Mouse (Mus musculus) embryo, embryonic 11.5 days (tissue): ENCODE measurements around the gene Ddx19a.
"Not testable (repeated sequence)": the region's sequence is repeated elsewhere in the genome, so short reads cannot be mapped to it uniquely, and the experiment has no call there.

Experiments used
- DNase-seq: peaks from one replicate; pipeline ENCODE4 v3.0.0-alpha.2; 2012; ENCODE audit warnings: low read depth, low spot score

The Ddx19a gene

GRCm38 (mm10) chr8:110997547-110998531 is at the start of gene Ddx19a:
Gene Ddx19a, minus strand, starts transcription at chr8:110997800.
- DNase-seq: peak; percentile 77

- DNase-seq: no peak
Measured at GRCm38 (mm10) chr8:111044003-111044734, 46.6 kb upstream of the Ddx19a start.

DNA sequence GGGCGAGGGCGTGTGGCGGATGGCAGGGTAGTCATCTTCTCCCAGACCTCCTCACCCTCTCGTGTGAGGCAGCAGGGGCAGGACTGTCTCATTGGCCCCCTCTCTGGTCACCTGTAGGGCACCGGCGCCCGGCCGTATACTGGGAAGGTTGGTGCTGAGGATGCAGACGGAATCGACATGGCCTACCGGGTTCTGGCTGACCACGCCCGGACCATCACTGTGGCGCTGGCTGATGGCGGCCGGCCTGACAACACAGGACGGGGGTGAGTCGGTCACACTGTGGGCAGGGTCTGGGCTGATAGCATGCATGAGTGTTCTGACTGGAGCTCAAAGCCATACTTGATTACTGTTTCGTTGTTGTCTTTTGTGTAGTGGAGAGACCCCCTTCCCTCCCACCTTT is 44.9 kb upstream of the Ddx19a start:
- no peak for DNase-seq

GRCm38 (mm10) chr8:111036591-111036990 is 39.0 kb upstream of the Ddx19a start:
- DNase-seq: no peak

DNA sequence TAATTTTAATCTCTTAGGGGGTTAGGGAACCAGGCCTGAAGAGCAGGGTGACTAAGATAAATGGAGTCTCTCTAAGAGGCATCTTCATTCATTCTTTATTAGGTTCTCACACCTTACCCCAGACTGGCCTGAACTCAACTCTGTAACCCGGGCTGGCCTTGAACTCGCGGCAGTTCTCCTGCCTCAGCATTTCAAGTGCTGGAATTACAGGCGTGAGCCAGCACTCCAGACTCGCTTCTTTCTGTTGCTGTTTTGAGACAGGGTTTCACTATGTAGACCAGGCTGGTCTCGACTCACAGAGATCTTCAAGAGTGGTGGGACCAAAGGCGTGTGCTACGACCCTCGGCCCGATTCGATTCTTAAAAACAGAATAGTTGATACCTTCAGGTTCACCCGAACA is 36.7 kb upstream of the Ddx19a start:
- no peak for DNase-seq

DNA sequence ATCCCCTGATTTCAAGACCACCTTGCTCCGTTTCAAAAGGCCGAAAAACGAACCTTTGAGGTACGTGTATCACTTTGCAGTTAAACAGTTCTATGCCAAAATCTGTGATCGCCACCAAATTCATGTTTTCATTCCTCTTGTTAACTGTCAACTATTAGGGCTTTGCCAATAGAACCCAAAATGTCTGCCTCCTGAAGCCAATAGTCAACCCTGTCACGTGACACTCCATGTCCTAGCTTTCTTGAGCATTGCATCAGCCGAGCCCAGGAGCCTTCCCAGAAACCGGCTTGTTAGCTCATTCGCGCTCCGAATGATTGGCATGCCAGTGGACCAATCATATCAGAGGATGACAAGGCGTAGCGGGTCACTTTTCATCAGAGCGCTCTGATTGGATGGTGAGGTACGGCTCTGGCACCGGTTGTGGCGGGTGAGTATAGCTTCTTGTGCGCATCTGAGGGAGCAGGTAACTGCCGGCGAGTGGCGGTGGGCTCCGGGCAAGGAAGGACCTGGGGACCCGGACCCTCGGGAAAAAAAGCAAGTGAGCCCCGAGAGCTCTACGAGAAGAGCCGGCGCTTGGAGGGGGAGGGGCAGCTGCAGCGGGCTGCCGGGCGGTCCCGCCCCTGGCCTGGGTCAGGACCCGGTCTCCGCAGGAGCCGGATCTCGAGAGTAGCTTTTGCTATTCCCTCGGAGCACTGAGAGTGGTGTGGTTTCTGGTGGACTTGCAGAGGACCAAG is 36.0 kb upstream of the Ddx19a start:
- peak; percentile 100 for DNase-seq

GRCm38 (mm10) chr8:111032916-111033315 is 35.3 kb upstream of the Ddx19a start, which contains the start of gene Aars:
Gene Aars, plus strand, starts transcription at chr8:111033144.
- DNase-seq: no peak

GRCm38 (mm10) chr8:111031572-111031971 is 34.0 kb upstream of the Ddx19a start, which contains the start of gene Ddx19b:
Gene Ddx19b, minus strand, starts transcription at chr8:111031751.
- DNase-seq: no peak

- no peak for DNase-seq
Measured at GRCm38 (mm10) chr8:111030045-111030444, 32.4 kb upstream of the Ddx19a start.

DNA sequence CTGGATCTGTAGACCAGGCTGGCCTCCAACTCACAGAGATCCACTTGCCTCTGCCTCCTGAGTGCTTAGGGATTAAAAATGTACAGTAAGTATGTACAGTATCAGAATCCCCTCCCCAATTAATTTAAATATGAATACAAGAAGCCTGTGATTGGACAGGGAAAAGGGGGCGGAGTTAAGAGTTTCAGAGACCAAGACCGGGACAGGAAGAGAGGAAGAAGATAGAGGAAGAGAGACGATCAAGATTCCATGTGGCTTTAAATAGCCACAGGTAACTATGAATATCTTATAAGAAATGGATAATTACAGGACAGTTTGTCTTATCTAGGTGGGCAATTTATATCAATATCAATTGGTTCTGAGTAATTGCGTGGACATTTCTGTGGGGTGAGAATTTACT is 32.0 kb upstream of the Ddx19a start:
- no peak for DNase-seq

DNA sequence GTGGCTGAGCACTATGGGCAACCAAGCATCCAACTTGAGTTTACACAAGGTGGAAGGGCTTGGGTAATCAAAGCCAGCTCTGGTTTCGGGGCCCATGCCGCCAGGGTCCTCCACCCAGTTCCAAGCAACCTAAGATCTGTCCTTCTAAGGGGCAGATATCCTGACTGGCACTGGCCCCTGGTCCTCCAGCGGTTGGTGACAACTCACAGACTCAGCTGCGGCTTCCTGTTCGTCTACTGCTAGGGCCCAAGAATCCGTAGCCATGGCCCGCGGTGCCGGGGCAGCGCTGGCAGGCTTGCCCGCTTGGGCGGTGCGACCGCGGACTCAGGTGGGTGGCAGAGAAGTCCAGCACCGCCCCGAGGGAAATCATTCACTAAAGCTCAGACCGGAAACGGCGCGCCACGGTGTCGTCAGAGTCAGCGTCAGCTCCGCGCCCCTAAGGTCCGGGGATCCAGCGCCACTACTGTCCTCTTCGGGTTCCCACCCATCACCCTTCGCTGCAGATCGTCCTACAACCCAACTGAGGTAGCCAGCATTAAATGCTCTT is 29.9 kb upstream of the Ddx19a start:
- DNase-seq: peak; percentile 61

DNA sequence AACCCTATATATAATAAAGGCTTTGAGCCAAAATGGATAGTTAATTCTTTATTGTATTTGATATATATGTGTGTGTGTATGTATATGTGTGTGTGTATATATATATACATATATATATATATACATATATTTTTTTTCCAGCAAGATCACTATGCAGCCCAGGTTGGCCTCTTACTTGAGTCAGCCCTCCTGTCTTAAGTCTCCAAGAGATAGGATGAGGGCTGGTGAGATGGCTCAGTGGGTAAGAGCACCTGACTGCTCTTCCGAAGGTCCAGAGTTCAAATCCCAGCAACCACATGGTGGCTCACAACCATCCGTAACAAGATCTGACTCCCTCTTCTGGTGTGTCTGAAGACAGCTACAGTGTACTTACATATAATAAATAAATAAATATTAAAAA is 29.0 kb upstream of the Ddx19a start:
- DNase-seq: not testable (repeated sequence)

- not testable (repeated sequence) for DNase-seq
Measured at GRCm38 (mm10) chr8:111010230-111010991, 12.8 kb upstream of the Ddx19a start.

- DNase-seq: no peak
Measured at GRCm38 (mm10) chr8:110996641-110997430, 764 bp downstream of the Ddx19a start.

DNA sequence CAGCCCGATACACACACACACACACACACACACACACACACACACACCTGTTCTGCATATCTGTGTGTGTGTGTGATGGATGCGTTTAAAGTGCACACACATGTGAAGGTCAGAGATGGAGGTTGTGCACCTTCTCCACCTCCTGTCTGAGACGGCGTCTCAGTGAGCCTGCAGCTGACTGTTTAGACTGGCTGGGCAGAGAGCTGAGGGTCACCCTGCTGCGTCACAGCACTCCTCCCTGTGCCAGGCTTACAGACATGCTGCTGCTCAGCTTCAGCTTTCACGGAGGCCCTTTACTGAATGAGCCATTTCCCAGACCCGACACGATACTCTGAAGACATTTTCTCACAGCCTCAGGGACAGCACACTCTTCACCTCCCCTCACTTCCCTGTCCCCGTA is 7.6 kb downstream of the Ddx19a start:
- DNase-seq: no peak

- DNase-seq: no peak
Measured at GRCm38 (mm10) chr8:110987805-110988744, 9.5 kb downstream of the Ddx19a start.

DNA sequence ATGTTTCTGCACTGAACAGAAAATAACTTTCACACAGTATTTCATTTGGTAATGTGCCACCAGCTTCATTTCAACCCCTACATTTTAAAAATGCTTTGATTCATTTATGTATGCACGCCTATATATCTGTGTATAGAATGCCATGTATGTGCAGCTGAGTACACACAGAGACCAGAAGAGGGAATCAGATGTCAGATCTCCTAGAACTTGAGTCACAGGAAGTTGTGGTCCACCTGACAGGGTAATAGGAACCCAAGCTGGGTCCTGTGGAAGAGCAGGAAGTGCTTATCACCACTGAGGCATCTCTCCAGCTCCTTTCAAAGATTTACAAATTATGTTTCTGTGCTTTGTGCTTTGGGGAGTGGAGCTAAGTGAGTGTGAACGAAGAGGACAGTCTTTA is 16.3 kb downstream of the Ddx19a start:
- DNase-seq: no peak

- DNase-seq: not testable (repeated sequence)
Measured at GRCm38 (mm10) chr8:110977987-110978386, 19.6 kb downstream of the Ddx19a start.

DNA sequence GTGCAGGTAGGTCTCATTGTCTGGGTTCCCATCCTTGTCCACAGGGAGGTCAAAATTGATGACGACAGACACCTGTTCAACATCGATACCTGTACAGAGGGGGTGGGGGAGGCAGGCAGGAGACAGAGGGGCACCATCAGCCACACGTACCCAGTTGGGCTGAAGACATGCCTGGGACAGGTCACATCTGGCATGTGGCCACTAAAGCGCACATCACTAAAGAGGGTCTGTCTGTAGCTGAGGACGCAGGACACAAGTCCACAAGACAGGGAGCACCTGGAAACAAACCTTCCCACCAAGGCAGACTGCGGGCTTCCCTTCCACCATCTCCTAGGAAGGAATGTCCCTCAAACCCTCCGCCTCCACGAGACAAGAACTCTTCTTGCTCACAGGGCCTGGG is 21.1 kb downstream of the Ddx19a start:
- not testable (repeated sequence) for DNase-seq
